Mouse (Mus musculus): ENCODE measurements around the gene Gm17455. TPM values are rescaled to one million over a fixed set of nuclear protein-coding genes. Genes with fewer than 3 reads are reported as not detected.

Gene Gm17455
- total RNA-seq, 1 experiment, result 0.31 TPM

- Histone ChIP-seq H3K9me3 (ENCODE audit: control insufficient read depth, insufficient read depth, low read depth, low read length) (no peaks in the 10 kb centered on the region), H3K4me3 (ENCODE audit: insufficient read depth in 1 of 2, low read depth in 1 of 2, low read length in 2 of 2, poor library complexity in 1 of 2, severe bottlenecking in 1 of 2) (no peak overlapping the region), H3K36me3 (ENCODE audit: control insufficient read depth, insufficient read depth, low read length, poor library complexity, severe bottlenecking) (no peaks in the 10 kb centered on the region), H3K27ac (ENCODE audit: insufficient read depth, low read depth, low read length, poor library complexity, severe bottlenecking) (no peak overlapping the region), H3K4me1 (ENCODE audit: control insufficient read depth in 2 of 2, insufficient read depth in 2 of 2, low read length in 2 of 2, poor library complexity in 1 of 2) (peaks cover 0 to 6% of the 10 kb centered on the region in 2 experiments; a peak in 1 of 4 replicates), H3K9ac (ENCODE audit: insufficient read depth, low read depth, low read length, poor library complexity, severe bottlenecking) (no peak overlapping the region)
- TF ChIP-seq MAFK (IDR thresholded peaks at IDR 0.05; ENCODE audit: insufficient read depth, low read depth, low read length) (no peak), CHD2 (IDR thresholded peaks at IDR 0.05; ENCODE audit: low read depth, low read length) (no peak), ZNF384 (IDR thresholded peaks at IDR 0.05; ENCODE audit: low read depth, low read length) (no peak), ZC3H11A (IDR thresholded peaks at IDR 0.05; ENCODE audit: borderline replicate concordance, low read depth, low read length) (no peak), HCFC1 (IDR thresholded peaks at IDR 0.05; ENCODE audit: borderline replicate concordance, insufficient read depth, low read length) (no peak)
- no peak for DNase-seq (ENCODE audit: low read depth, low spot score)
- in situ Hi-C loops (cut with MboI; ENCODE audit: low sequenced_read_pairs in 2 of 2, unreplicated experiment in 2 of 2), result no loop called here
Observed at GRCm38 (mm10) chr10:60381142-60381925, 18.2 kb upstream of the Gm17455 start.

GRCm38 (mm10) chr10:60388332-60388731, 11.2 kb upstream of the Gm17455 start:
- peaks cover 0 to 10% of the 10 kb centered on the region in 2 experiments; a peak in 1 of 4 replicates for H3K4me1 ChIP-seq (ENCODE audit: control insufficient read depth in 2 of 2, insufficient read depth in 2 of 2, low read length in 2 of 2, poor library complexity in 1 of 2)
- no peaks in the 10 kb centered on the region for H3K9me3 ChIP-seq (ENCODE audit: control insufficient read depth, insufficient read depth, low read depth, low read length)
- TF ChIP-seq ZC3H11A (IDR thresholded peaks at IDR 0.05; ENCODE audit: borderline replicate concordance, low read depth, low read length) (no peak), HCFC1 (IDR thresholded peaks at IDR 0.05; ENCODE audit: borderline replicate concordance, insufficient read depth, low read length) (no peak), ZNF384 (IDR thresholded peaks at IDR 0.05; ENCODE audit: low read depth, low read length) (no peak), MAFK (IDR thresholded peaks at IDR 0.05; ENCODE audit: insufficient read depth, low read depth, low read length) (no peak), CHD2 (IDR thresholded peaks at IDR 0.05; ENCODE audit: low read depth, low read length) (no peak)
- no peak overlapping the region for H3K4me3 ChIP-seq (ENCODE audit: insufficient read depth in 1 of 2, low read depth in 1 of 2, low read length in 2 of 2, poor library complexity in 1 of 2, severe bottlenecking in 1 of 2)
- in situ Hi-C loops (cut with MboI; ENCODE audit: low sequenced_read_pairs in 2 of 2, unreplicated experiment in 2 of 2), result no loop called here
- H3K27ac ChIP-seq (ENCODE audit: insufficient read depth, low read depth, low read length, poor library complexity, severe bottlenecking), result no peak overlapping the region
- H3K9ac ChIP-seq (ENCODE audit: insufficient read depth, low read depth, low read length, poor library complexity, severe bottlenecking), result no peak overlapping the region
- no peaks in the 10 kb centered on the region for H3K36me3 ChIP-seq (ENCODE audit: control insufficient read depth, insufficient read depth, low read length, poor library complexity, severe bottlenecking)
- no peak for DNase-seq (ENCODE audit: low read depth, low spot score)

- Histone ChIP-seq H3K27ac (ENCODE audit: insufficient read depth, low read depth, low read length, poor library complexity, severe bottlenecking) (no peak overlapping the region), H3K4me3 (ENCODE audit: insufficient read depth in 1 of 2, low read depth in 1 of 2, low read length in 2 of 2, poor library complexity in 1 of 2, severe bottlenecking in 1 of 2) (no peak overlapping the region), H3K4me1 (ENCODE audit: control insufficient read depth in 2 of 2, insufficient read depth in 2 of 2, low read length in 2 of 2, poor library complexity in 1 of 2) (peaks cover 0 to 10% of the 10 kb centered on the region in 2 experiments; a peak in 1 of 4 replicates), H3K9ac (ENCODE audit: insufficient read depth, low read depth, low read length, poor library complexity, severe bottlenecking) (no peak overlapping the region), H3K9me3 (ENCODE audit: control insufficient read depth, insufficient read depth, low read depth, low read length) (no peaks in the 10 kb centered on the region), H3K36me3 (ENCODE audit: control insufficient read depth, insufficient read depth, low read length, poor library complexity, severe bottlenecking) (no peaks in the 10 kb centered on the region)
- TF ChIP-seq HCFC1 (IDR thresholded peaks at IDR 0.05; ENCODE audit: borderline replicate concordance, insufficient read depth, low read length) (no peak), ZC3H11A (IDR thresholded peaks at IDR 0.05; ENCODE audit: borderline replicate concordance, low read depth, low read length) (no peak), ZNF384 (IDR thresholded peaks at IDR 0.05; ENCODE audit: low read depth, low read length) (no peak), MAFK (IDR thresholded peaks at IDR 0.05; ENCODE audit: insufficient read depth, low read depth, low read length) (no peak), CHD2 (IDR thresholded peaks at IDR 0.05; ENCODE audit: low read depth, low read length) (no peak)
- no peak for DNase-seq (ENCODE audit: low read depth, low spot score)
- in situ Hi-C loops (cut with MboI; ENCODE audit: low sequenced_read_pairs in 2 of 2, unreplicated experiment in 2 of 2), result no loop called here
Observed at GRCm38 (mm10) chr10:60389447-60389865, 10.1 kb upstream of the Gm17455 start.

- no peak overlapping the region for H3K27ac ChIP-seq (ENCODE audit: insufficient read depth, low read depth, low read length, poor library complexity, severe bottlenecking)
- no peaks in the 10 kb centered on the region for H3K9me3 ChIP-seq (ENCODE audit: control insufficient read depth, insufficient read depth, low read depth, low read length)
- in situ Hi-C loops (cut with MboI; ENCODE audit: low sequenced_read_pairs in 2 of 2, unreplicated experiment in 2 of 2), result no loop called here
- no peak for TF ChIP-seq ZC3H11A (IDR thresholded peaks at IDR 0.05; ENCODE audit: borderline replicate concordance, low read depth, low read length)
- no peak for TF ChIP-seq MAFK (IDR thresholded peaks at IDR 0.05; ENCODE audit: insufficient read depth, low read depth, low read length)
- no peak for TF ChIP-seq HCFC1 (IDR thresholded peaks at IDR 0.05; ENCODE audit: borderline replicate concordance, insufficient read depth, low read length)
- TF ChIP-seq CHD2 (IDR thresholded peaks at IDR 0.05; ENCODE audit: low read depth, low read length), result no peak
- TF ChIP-seq ZNF384 (IDR thresholded peaks at IDR 0.05; ENCODE audit: low read depth, low read length), result no peak
- H3K4me1 ChIP-seq (ENCODE audit: control insufficient read depth in 2 of 2, insufficient read depth in 2 of 2, low read length in 2 of 2, poor library complexity in 1 of 2), result peaks cover 0 to 10% of the 10 kb centered on the region in 2 experiments; a peak in 1 of 4 replicates
- no peak overlapping the region for H3K4me3 ChIP-seq (ENCODE audit: insufficient read depth in 1 of 2, low read depth in 1 of 2, low read length in 2 of 2, poor library complexity in 1 of 2, severe bottlenecking in 1 of 2)
- no peak overlapping the region for H3K9ac ChIP-seq (ENCODE audit: insufficient read depth, low read depth, low read length, poor library complexity, severe bottlenecking)
- no peaks in the 10 kb centered on the region for H3K36me3 ChIP-seq (ENCODE audit: control insufficient read depth, insufficient read depth, low read length, poor library complexity, severe bottlenecking)
- DNase-seq (ENCODE audit: low read depth, low spot score), result no peak
Observed at GRCm38 (mm10) chr10:60390177-60390903, 9.2 kb upstream of the Gm17455 start.
